Mouse (Mus musculus): ENCODE data around the gene Ncoa1.
"Not testable (repeated sequence)": the region's sequence is repeated elsewhere in the genome, so short reads cannot be mapped to it uniquely, and the experiment has no call there.

DNA sequence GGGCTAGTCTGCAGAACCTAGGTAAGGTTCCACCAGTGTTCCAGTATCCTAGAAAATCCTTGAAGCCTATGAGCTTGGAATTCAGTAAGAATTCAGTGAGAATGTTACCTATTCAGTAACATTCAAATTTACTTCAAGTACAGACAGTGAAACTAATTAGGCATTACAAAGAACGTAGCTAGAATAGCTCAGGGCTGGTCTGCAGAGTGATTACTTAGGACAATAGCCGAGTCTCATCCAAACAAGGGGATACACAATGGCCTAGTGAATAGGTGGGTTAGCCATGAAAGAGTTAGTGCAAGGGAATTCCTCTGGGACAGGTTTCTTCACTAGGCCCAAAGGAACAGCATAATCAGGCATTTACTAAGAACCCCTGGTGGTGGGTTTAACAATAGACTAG, 118.3 kb downstream of the Ncoa1 start:
- TF ChIP-seq CTCF (IDR thresholded peaks at IDR 0.05; ENCODE audit: low read depth, low read length); POLR2A (IDR thresholded peaks at IDR 0.05; ENCODE audit: borderline replicate concordance, low read depth, low read length): not testable (repeated sequence)
